Mouse (Mus musculus) bone marrow, adult 2 months (tissue): ENCODE results near the gene Capn11. TPM values are rescaled to one million over a fixed set of nuclear protein-coding genes. Genes with fewer than 3 reads are reported as not detected.

Source experiments
- H3K27ac ChIP-seq: fragments of 200-500 bp; 2 replicates; pipeline ENCODE4 v1.5.1; 2012; ENCODE audit warnings: low read depth, mild to moderate bottlenecking, control low read depth, inconsistent platforms, low read length; ENCODE audit not compliant: control insufficient read depth, poor library complexity, insufficient read depth
- H3K4me1 ChIP-seq: fragments of 200-500 bp; 2 replicates; pipeline ENCODE4 v1.6.1; 2011; ENCODE audit warnings: low read length; ENCODE audit not compliant: control insufficient read depth, insufficient read depth
- H3K4me3 ChIP-seq: fragments of 200-500 bp; replicated peaks from 2 replicates; pipeline ENCODE3; 2011; ENCODE audit warnings: mild to moderate bottlenecking, low read depth, low read length, control low read depth; ENCODE audit not compliant: control insufficient read depth
- CTCF ChIP-seq: fragments of 200-500 bp; IDR thresholded peaks from 2 replicates; pipeline ENCODE4 v1.5.1; 2011; ENCODE audit warnings: low read length, control low read depth; ENCODE audit not compliant: control insufficient read depth, insufficient read depth
- POLR2A ChIP-seq: fragments of 200-500 bp; IDR thresholded peaks from 2 replicates; pipeline ENCODE4 v1.6.1; 2011; ENCODE audit warnings: low read depth, mild to moderate bottlenecking, control low read depth, low read length, borderline replicate concordance; ENCODE audit not compliant: control insufficient read depth
- WGBS: fragments of 180-500 bp; shearing (Covaris S2); methylation state at CpG from one replicate; pipeline ENCODE4 v1.1.7; 2018; 5-methylcytosine and 5-hydroxymethylcytosine counted together
- polyA plus RNA-seq: library from polyadenylated mRNA; stranded (reverse); fragments of >200 nt; gene quantifications from 2 replicates; pipeline ENCODE4 v1.2.4, GENCODE M21; 2011; ENCODE audit warnings: low replicate concordance; ENCODE audit not compliant: missing spikeins, insufficient read depth, insufficient read length

Capn11 gene
- polyA plus RNA-seq, 1 experiment, result 6.7 TPM

GRCm38 (mm10) chr17:45699039-45699740 lies 40.1 kb upstream of the Capn11 start:
- H3K27ac ChIP-seq, result no peak overlapping the region
- peaks cover 2% of the 10 kb centered on the region; the same call in 1 of the 2 replicates for H3K4me1 ChIP-seq
- TF ChIP-seq POLR2A, result no peak
- TF ChIP-seq CTCF, result no peak
- H3K4me3 ChIP-seq, result no peak overlapping the region
- 86% methylated on average over 3 of the region's 3 CpGs for WGBS

- TF ChIP-seq CTCF (no peak), POLR2A (no peak)
- WGBS, result 84% methylated on average over 6 of the region's 6 CpGs
- H3K27ac ChIP-seq, result no peak overlapping the region
- H3K4me3 ChIP-seq, result no peak overlapping the region
- H3K4me1 ChIP-seq, result peaks cover under 1% of the 10 kb centered on the region; the same call in 1 of the 2 replicates
Measured at GRCm38 (mm10) chr17:45698368-45698767, 39.2 kb upstream of the Capn11 start.

GRCm38 (mm10) chr17:45696981-45697380 lies 37.9 kb upstream of the Capn11 start:
- 94% methylated on average over 9 of the region's 9 CpGs for WGBS
- no peaks in the 10 kb centered on the region; the same call in 1 of the 2 replicates for H3K4me1 ChIP-seq
- TF ChIP-seq CTCF, result no peak
- TF ChIP-seq POLR2A, result no peak
- no peak overlapping the region for H3K4me3 ChIP-seq
- no peak overlapping the region for H3K27ac ChIP-seq

GRCm38 (mm10) chr17:45695227-45696120 lies 36.3 kb upstream of the Capn11 start:
- Histone ChIP-seq H3K27ac (no peak overlapping the region), H3K4me3 (no peak overlapping the region), H3K4me1 (no peaks in the 10 kb centered on the region; the same call in 1 of the 2 replicates)
- 17% methylated on average over 23 of the region's 23 CpGs for WGBS
- no peak for TF ChIP-seq POLR2A
- TF ChIP-seq CTCF, result no peak

- no peak overlapping the region for H3K27ac ChIP-seq
Measured at GRCm38 (mm10) chr17:45693812-45694565, 34.9 kb upstream of the Capn11 start.

GRCm38 (mm10) chr17:45692159-45692558 lies 33.0 kb upstream of the Capn11 start:
- WGBS, result 88% methylated on average over 5 of the region's 5 CpGs
- Histone ChIP-seq H3K4me1 (peaks cover under 1% of the 10 kb centered on the region), H3K27ac (no peak overlapping the region)

More at GRCm38 (mm10) chr17:45693812-45694565, 34.9 kb upstream of the Capn11 start:
- H3K4me3 ChIP-seq, result no peak overlapping the region
- TF ChIP-seq POLR2A (no peak), CTCF (no peak)
- H3K4me1 ChIP-seq, result no peaks in the 10 kb centered on the region; the same call in 1 of the 2 replicates
- 82% methylated on average over 18 of the region's 18 CpGs for WGBS

GRCm38 (mm10) chr17:45690044-45690443 lies 30.9 kb upstream of the Capn11 start:
- Histone ChIP-seq H3K4me1 (peaks cover 3% of the 10 kb centered on the region), H3K4me3 (no peak overlapping the region), H3K27ac (no peak overlapping the region)
- WGBS, result 81% methylated on average over 4 of the region's 4 CpGs
- TF ChIP-seq CTCF (no peak), POLR2A (no peak)

More at GRCm38 (mm10) chr17:45692159-45692558, 33.0 kb upstream of the Capn11 start:
- H3K4me3 ChIP-seq, result no peak overlapping the region
- TF ChIP-seq POLR2A (no peak), CTCF (no peak)

- Histone ChIP-seq H3K4me1 (peaks cover 3% of the 10 kb centered on the region), H3K4me3 (no peak overlapping the region), H3K27ac (no peak overlapping the region)
- WGBS, result 84% methylated on average over 9 of the region's 9 CpGs
- TF ChIP-seq POLR2A (no peak), CTCF (no peak)
Measured at GRCm38 (mm10) chr17:45689120-45689519, 30.0 kb upstream of the Capn11 start.
